Mouse (Mus musculus): ENCODE measurements at regions not wholly inside any gene's neighbourhood (a gene's known extent, or its start where the extent isn't known, plus 50 kb on each side); places are given as distances from the start of the nearest gene placed in this dataset.

DNA sequence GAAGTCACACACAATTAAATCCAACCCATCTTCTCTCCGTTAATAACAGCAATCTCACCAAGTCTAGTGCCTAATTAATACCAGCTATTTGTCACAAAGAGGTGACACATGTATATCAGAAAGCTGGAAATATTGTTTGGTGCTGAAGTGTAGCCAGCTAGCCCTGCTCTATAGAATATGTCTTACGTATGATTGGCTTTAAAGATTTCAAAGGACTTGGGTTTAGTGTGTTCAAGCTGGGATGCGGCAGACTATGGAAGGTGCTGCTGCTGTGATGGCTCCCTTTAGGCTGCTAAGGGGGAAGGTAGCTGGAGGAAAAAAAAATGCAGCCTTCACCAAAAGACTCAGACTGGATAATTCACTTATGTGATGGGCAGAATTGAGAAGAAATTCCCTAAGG is 144.1 kb upstream of the Zic1 start:
- no peak for DNase-seq (ENCODE audit: low spot score)
- Histone ChIP-seq H3K27me3 (ENCODE audit: insufficient read depth, low read length) (no peaks in the 10 kb centered on the region), H3K27ac (no peak overlapping the region), H3K9me3 (replicated peaks; ENCODE audit: low read length) (no peaks in the 10 kb centered on the region), H3K4me2 (ENCODE audit: low read length) (no peak overlapping the region), H3K4me3 (replicated peaks; ENCODE audit: low read depth, low read length) (no peak overlapping the region), H3K4me1 (replicated peaks; ENCODE audit: insufficient read depth, low read length) (no peaks in the 10 kb centered on the region), H3K36me3 (ENCODE audit: insufficient read depth, low read length) (no peaks in the 10 kb centered on the region), H3K9ac (ENCODE audit: low read depth, low read length) (no peak overlapping the region)
- TF ChIP-seq CTCF (IDR thresholded peaks at IDR 0.05; ENCODE audit: low read depth) = no peak
- 81% methylated on average over 3 of the region's 3 CpGs for WGBS
- no peak for ATAC-seq (replicated peaks; ENCODE audit: low FRiP score, low read depth)

DNA sequence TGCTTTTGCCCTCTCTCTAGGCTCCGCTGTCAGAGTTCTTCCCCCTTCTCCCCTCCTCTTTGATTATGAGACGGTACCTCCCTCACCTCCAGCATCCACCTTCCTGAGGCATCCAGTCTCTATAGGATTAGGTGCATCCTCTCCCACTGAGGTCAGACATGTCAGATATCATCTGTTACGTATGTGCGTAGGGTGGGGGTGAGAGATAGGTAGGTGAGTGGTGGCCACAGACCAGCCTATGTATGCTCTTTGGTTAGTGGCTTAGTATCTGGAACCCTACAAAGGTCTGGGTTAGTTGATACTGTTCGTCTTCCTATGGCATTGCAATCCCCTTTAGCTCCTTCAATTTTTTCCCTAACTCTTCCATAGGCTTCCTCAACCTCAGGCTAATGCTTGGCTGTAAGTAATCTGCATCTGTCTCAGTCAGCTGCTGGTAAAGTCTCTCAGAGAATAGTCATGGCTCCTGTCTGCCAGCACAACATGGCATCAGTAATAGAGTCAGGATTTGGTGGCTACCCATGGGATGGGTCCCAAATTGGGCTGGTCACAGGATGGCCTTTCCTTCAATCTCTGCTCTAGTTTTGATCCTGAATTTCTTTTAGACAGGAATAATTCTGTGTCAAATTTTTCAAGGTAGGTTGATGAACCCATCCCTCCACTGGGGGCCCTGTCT is 138.2 kb upstream of the Zic1 start:
- no peaks in the 10 kb centered on the region for H3K9me3 ChIP-seq (replicated peaks; ENCODE audit: low read length)
- TF ChIP-seq CTCF (IDR thresholded peaks at IDR 0.05; ENCODE audit: low read depth) = no peak
- H3K9ac ChIP-seq (ENCODE audit: low read depth, low read length) = no peak overlapping the region
- H3K36me3 ChIP-seq (ENCODE audit: insufficient read depth, low read length) = no peaks in the 10 kb centered on the region
- no peak overlapping the region for H3K27ac ChIP-seq
- no peaks in the 10 kb centered on the region for H3K4me1 ChIP-seq (replicated peaks; ENCODE audit: insufficient read depth, low read length)
- H3K4me3 ChIP-seq (replicated peaks; ENCODE audit: low read depth, low read length) = no peak overlapping the region
- no peaks in the 10 kb centered on the region for H3K27me3 ChIP-seq (ENCODE audit: insufficient read depth, low read length)
- no peak for DNase-seq (ENCODE audit: low spot score)
- H3K4me2 ChIP-seq (ENCODE audit: low read length) = no peak overlapping the region
- ATAC-seq (replicated peaks; ENCODE audit: low FRiP score, low read depth) = no peak; the same call in 1 of the 2 replicates
- 65% methylated on average over 5 of the region's 5 CpGs for WGBS

GRCm38 (mm10) chr9:91476596-91476995 is 111.0 kb upstream of the Zic1 start:
- ATAC-seq (replicated peaks; ENCODE audit: low FRiP score, low read depth) (no peak), DNase-seq (ENCODE audit: low spot score) (no peak)
- WGBS = 53% methylated on average over 3 of the region's 3 CpGs
- no peak for TF ChIP-seq CTCF (IDR thresholded peaks at IDR 0.05; ENCODE audit: low read depth)
- H3K27me3 ChIP-seq (ENCODE audit: insufficient read depth, low read length) = no peaks in the 10 kb centered on the region
- H3K9me3 ChIP-seq (replicated peaks; ENCODE audit: low read length) = no peaks in the 10 kb centered on the region
- no peak overlapping the region for H3K4me3 ChIP-seq (replicated peaks; ENCODE audit: low read depth, low read length)
- no peak overlapping the region for H3K27ac ChIP-seq
- no peak overlapping the region for H3K9ac ChIP-seq (ENCODE audit: low read depth, low read length)
- H3K4me2 ChIP-seq (ENCODE audit: low read length) = no peak overlapping the region
- H3K4me1 ChIP-seq (replicated peaks; ENCODE audit: insufficient read depth, low read length) = no peaks in the 10 kb centered on the region
- no peaks in the 10 kb centered on the region for H3K36me3 ChIP-seq (ENCODE audit: insufficient read depth, low read length)

DNA sequence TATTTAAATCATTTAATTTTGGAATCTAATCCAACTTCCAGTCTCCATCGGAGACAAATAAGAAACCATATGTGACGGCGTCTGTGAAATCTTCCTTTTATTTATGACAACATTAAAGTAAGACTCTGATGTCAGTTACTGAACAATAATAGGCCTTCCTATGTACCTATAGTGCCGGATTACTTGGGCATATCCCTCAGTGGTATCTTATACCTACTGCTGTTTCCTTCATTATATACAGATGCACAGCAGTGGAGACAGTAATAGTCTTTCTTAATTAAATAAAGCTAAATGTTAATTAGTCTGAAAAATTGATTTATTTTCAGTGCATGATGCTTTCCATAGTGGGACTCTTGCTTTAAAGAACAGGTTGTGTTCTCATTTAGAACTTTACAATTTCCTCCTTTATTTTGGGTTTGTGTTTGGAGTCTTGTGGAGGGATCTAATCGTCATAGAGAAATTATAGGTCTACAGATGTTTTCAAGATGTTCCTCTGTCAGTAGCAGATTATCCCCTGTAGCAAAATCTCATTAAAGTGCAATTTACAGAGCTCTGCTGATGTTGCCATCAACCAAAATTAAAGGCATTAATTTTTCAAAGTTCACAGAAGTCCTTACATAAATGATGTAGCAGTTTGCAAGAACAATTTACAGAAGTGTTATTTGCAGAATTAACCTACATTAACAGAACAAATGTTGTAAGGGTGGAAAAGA is 97.3 kb upstream of the Zic1 start:
- H3K9me3 ChIP-seq (replicated peaks; ENCODE audit: low read length) = no peaks in the 10 kb centered on the region
- H3K27me3 ChIP-seq (ENCODE audit: insufficient read depth, low read length) = no peaks in the 10 kb centered on the region
- H3K4me3 ChIP-seq (replicated peaks; ENCODE audit: low read depth, low read length) = no peak overlapping the region
- H3K36me3 ChIP-seq (ENCODE audit: insufficient read depth, low read length) = no peaks in the 10 kb centered on the region
- 64% methylated on average over 5 of the region's 5 CpGs for WGBS
- ATAC-seq (replicated peaks; ENCODE audit: low FRiP score, low read depth) (no peak), DNase-seq (ENCODE audit: low spot score) (no peak)
- H3K4me1 ChIP-seq (replicated peaks; ENCODE audit: insufficient read depth, low read length) = no peaks in the 10 kb centered on the region
- H3K27ac ChIP-seq = no peak overlapping the region
- H3K9ac ChIP-seq (ENCODE audit: low read depth, low read length) = no peak overlapping the region
- no peak overlapping the region for H3K4me2 ChIP-seq (ENCODE audit: low read length)
- no peak for TF ChIP-seq CTCF (IDR thresholded peaks at IDR 0.05; ENCODE audit: low read depth)

- Histone ChIP-seq H3K27ac (no peak overlapping the region), H3K4me3 (replicated peaks; ENCODE audit: low read depth, low read length) (no peak overlapping the region), H3K4me1 (replicated peaks; ENCODE audit: insufficient read depth, low read length) (no peaks in the 10 kb centered on the region), H3K9me3 (replicated peaks; ENCODE audit: low read length) (no peaks in the 10 kb centered on the region), H3K27me3 (ENCODE audit: insufficient read depth, low read length) (no peaks in the 10 kb centered on the region), H3K4me2 (ENCODE audit: low read length) (no peak overlapping the region), H3K9ac (ENCODE audit: low read depth, low read length) (no peak overlapping the region), H3K36me3 (ENCODE audit: insufficient read depth, low read length) (no peaks in the 10 kb centered on the region)
- 42% methylated on average over 2 of the region's 2 CpGs for WGBS
- ATAC-seq (replicated peaks; ENCODE audit: low FRiP score, low read depth) = no peak
- DNase-seq (ENCODE audit: low spot score) = peak; percentile 28
- TF ChIP-seq CTCF (IDR thresholded peaks at IDR 0.05; ENCODE audit: low read depth) = no peak
These were observed 94.3 kb upstream of the Zic1 start for GRCm38 (mm10) chr9:91459921-91460320.

DNA sequence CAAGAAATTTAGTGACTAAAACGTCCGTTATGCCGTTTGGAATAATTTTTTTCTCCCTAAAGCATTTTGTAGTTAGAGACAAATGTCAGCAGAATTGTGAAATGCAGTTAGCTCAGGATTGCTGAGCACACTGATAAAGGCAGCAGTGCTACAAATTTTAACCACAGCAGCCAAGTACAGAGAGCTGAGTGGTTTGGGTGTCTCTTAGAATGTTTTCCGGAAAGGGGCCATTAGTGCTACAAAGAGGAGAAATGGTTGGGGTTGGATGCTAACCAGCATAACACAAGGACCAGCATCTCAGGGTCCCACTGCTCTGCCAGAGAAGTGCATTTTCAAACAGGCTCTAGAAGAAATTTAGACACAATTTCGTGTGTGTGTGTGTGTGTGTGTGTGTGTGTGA is 91.2 kb upstream of the Zic1 start:
- ATAC-seq (replicated peaks; ENCODE audit: low FRiP score, low read depth) (no peak), DNase-seq (ENCODE audit: low spot score) (no peak)
- Histone ChIP-seq H3K27ac (no peak overlapping the region), H3K4me2 (ENCODE audit: low read length) (no peak overlapping the region), H3K9me3 (replicated peaks; ENCODE audit: low read length) (no peaks in the 10 kb centered on the region), H3K36me3 (ENCODE audit: insufficient read depth, low read length) (no peaks in the 10 kb centered on the region), H3K4me3 (replicated peaks; ENCODE audit: low read depth, low read length) (no peak overlapping the region), H3K27me3 (ENCODE audit: insufficient read depth, low read length) (no peaks in the 10 kb centered on the region), H3K4me1 (replicated peaks; ENCODE audit: insufficient read depth, low read length) (no peaks in the 10 kb centered on the region), H3K9ac (ENCODE audit: low read depth, low read length) (no peak overlapping the region)
- 68% methylated on average over 5 of the region's 5 CpGs for WGBS
- no peak for TF ChIP-seq CTCF (IDR thresholded peaks at IDR 0.05; ENCODE audit: low read depth)

All from kidney, postnatal 0 days (tissue).